Mouse (Mus musculus): ENCODE results near the gene Lgals4. TPM values are rescaled to one million over a fixed set of nuclear protein-coding genes. Genes with fewer than 3 reads are reported as not detected.
"Not testable (repeated sequence)": the region's sequence is repeated elsewhere in the genome, so short reads cannot be mapped to it uniquely, and the experiment has no call there.

The Lgals4 gene
- polyA plus RNA-seq, 1 experiment from 2014 or later: 353 TPM

DNA sequence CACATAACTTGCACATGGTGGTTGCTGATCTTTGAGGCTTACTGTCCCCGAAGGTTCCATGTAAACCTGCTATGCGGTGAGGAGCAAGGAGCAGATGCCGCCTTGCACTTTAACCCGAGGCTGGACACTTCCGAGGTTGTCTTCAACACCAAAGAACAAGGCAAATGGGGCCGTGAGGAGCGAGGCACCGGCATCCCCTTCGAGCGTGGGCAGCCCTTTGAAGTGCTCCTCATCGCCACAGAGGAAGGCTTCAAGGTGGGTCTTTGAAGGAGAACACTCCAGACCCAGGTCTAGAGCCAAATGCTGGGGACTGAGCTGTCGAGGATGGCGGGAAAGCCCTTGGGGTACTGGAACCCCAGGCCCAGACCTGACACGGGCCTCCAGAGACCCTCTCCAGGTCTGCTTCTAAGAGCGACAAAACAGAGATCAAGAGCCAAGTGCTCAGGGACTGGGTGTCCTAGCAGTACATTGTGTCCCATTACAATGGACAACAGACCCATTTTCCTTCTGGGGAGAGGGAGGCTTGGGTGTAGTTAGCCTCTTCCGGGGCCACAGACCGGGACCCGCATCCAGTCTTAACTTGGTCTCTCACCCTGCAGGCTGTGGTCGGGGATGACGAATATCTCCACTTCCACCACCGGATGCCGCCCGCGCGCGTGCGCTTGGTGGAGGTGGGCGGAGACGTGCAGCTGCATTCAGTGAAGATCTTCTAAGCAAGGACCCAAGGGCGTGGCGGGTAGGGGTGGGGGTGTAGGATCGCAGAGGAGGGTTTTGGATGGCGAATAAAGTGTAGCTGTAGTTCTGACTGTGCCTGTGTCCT lies 32.0 kb downstream of the Lgals4 start:
- H3K9me3 ChIP-seq (replicated peaks; ENCODE audit: control insufficient read depth, low read length): peaks cover 3% of the 10 kb centered on the region; the same call in 1 of the 2 replicates
- peak overlapping the region; percentile 56 for H3K9ac ChIP-seq (ENCODE audit: low read length)
- H3K4me1 ChIP-seq (ENCODE audit: control insufficient read depth, insufficient read depth, low read length): peaks cover 30% of the 10 kb centered on the region
- H3K27me3 ChIP-seq (ENCODE audit: control insufficient read depth, insufficient read depth, low read length): no peaks in the 10 kb centered on the region
- peak overlapping the region; percentile 61 for H3K27ac ChIP-seq (ENCODE audit: low read length)
- 36% methylated on average over 33 of the region's 33 CpGs for WGBS
- H3K4me2 ChIP-seq (ENCODE audit: low read depth, low read length): peak overlapping the region; percentile 56
- peak; percentile 84 for ATAC-seq (ENCODE audit: insufficient read depth, low FRiP score)
- H3K36me3 ChIP-seq (ENCODE audit: control insufficient read depth, insufficient read depth, low read length): no peaks in the 10 kb centered on the region
- peak overlapping the region; percentile 26 for H3K4me3 ChIP-seq (replicated peaks; ENCODE audit: low read length)

GRCm38 (mm10) chr7:28866769-28867507 lies 33.3 kb downstream of the Lgals4 start:
- no peak overlapping the region for H3K4me2 ChIP-seq (ENCODE audit: low read depth, low read length)
- peaks cover 30% of the 10 kb centered on the region for H3K4me1 ChIP-seq (ENCODE audit: control insufficient read depth, insufficient read depth, low read length)
- no peaks in the 10 kb centered on the region for H3K36me3 ChIP-seq (ENCODE audit: control insufficient read depth, insufficient read depth, low read length)
- H3K27ac ChIP-seq (ENCODE audit: low read length): peak overlapping the region; percentile 62; the same call in 1 of the 2 replicates
- no peak overlapping the region for H3K4me3 ChIP-seq (replicated peaks; ENCODE audit: low read length)
- no peaks in the 10 kb centered on the region for H3K27me3 ChIP-seq (ENCODE audit: control insufficient read depth, insufficient read depth, low read length)
- ATAC-seq (ENCODE audit: insufficient read depth, low FRiP score): no peak
- H3K9ac ChIP-seq (ENCODE audit: low read length): peak overlapping the region; percentile 61; the same call in 1 of the 2 replicates
- no peaks in the 10 kb centered on the region for H3K9me3 ChIP-seq (replicated peaks; ENCODE audit: control insufficient read depth, low read length)
- WGBS: 89% methylated on average over 28 of the region's 28 CpGs

GRCm38 (mm10) chr7:28867508-28868340 lies 34.1 kb downstream of the Lgals4 start:
- not testable (repeated sequence) for H3K27me3 ChIP-seq (ENCODE audit: control insufficient read depth, insufficient read depth, low read length); H3K36me3 ChIP-seq (ENCODE audit: control insufficient read depth, insufficient read depth, low read length); H3K9me3 ChIP-seq (replicated peaks; ENCODE audit: control insufficient read depth, low read length)
- Histone ChIP-seq H3K4me3 (replicated peaks; ENCODE audit: low read length) (0 out of 2 replicates have a peak overlapping the region, but pooled peaks have one; percentile 15), H3K27ac (ENCODE audit: low read length) (peak overlapping the region; percentile 62; the same call in 1 of the 2 replicates), H3K4me2 (ENCODE audit: low read depth, low read length) (peak overlapping the region; percentile 38), H3K4me1 (ENCODE audit: control insufficient read depth, insufficient read depth, low read length) (peaks cover 30% of the 10 kb centered on the region), H3K9ac (ENCODE audit: low read length) (peak overlapping the region; percentile 61; the same call in 1 of the 2 replicates)
- ATAC-seq (ENCODE audit: insufficient read depth, low FRiP score): peak; percentile 30; the same call in 1 of the 2 replicates
- WGBS: 26% methylated on average over 23 of the region's 23 CpGs

GRCm38 (mm10) chr7:28870901-28871664 lies 37.4 kb downstream of the Lgals4 start:
- WGBS: 83% methylated on average over 24 of the region's 24 CpGs
- no peak overlapping the region for H3K9ac ChIP-seq (ENCODE audit: low read length)
- H3K4me1 ChIP-seq (ENCODE audit: control insufficient read depth, insufficient read depth, low read length): peaks cover 9% of the 10 kb centered on the region
- no peak overlapping the region for H3K27ac ChIP-seq (ENCODE audit: low read length)
- no peaks in the 10 kb centered on the region for H3K36me3 ChIP-seq (ENCODE audit: control insufficient read depth, insufficient read depth, low read length)
- no peak for ATAC-seq (ENCODE audit: insufficient read depth, low FRiP score)
- no peaks in the 10 kb centered on the region for H3K27me3 ChIP-seq (ENCODE audit: control insufficient read depth, insufficient read depth, low read length)
- H3K4me2 ChIP-seq (ENCODE audit: low read depth, low read length): no peak overlapping the region
- H3K4me3 ChIP-seq (replicated peaks; ENCODE audit: low read length): no peak overlapping the region
- no peaks in the 10 kb centered on the region for H3K9me3 ChIP-seq (replicated peaks; ENCODE audit: control insufficient read depth, low read length)

- H3K9me3 ChIP-seq (replicated peaks; ENCODE audit: control insufficient read depth, low read length): no peaks in the 10 kb centered on the region
- WGBS: 73% methylated on average over 2 of the region's 2 CpGs
- no peak overlapping the region for H3K27ac ChIP-seq (ENCODE audit: low read length)
- no peaks in the 10 kb centered on the region for H3K4me1 ChIP-seq (ENCODE audit: control insufficient read depth, insufficient read depth, low read length)
- H3K4me3 ChIP-seq (replicated peaks; ENCODE audit: low read length): no peak overlapping the region
- H3K36me3 ChIP-seq (ENCODE audit: control insufficient read depth, insufficient read depth, low read length): no peaks in the 10 kb centered on the region
- no peak overlapping the region for H3K9ac ChIP-seq (ENCODE audit: low read length)
- no peak for ATAC-seq (ENCODE audit: insufficient read depth, low FRiP score)
- H3K27me3 ChIP-seq (ENCODE audit: control insufficient read depth, insufficient read depth, low read length): no peaks in the 10 kb centered on the region
- H3K4me2 ChIP-seq (ENCODE audit: low read depth, low read length): no peak overlapping the region
Measured at GRCm38 (mm10) chr7:28874565-28874964, 40.9 kb downstream of the Lgals4 start.

GRCm38 (mm10) chr7:28876099-28876498 lies 42.4 kb downstream of the Lgals4 start:
- Histone ChIP-seq H3K27me3 (ENCODE audit: control insufficient read depth, insufficient read depth, low read length) (no peaks in the 10 kb centered on the region), H3K36me3 (ENCODE audit: control insufficient read depth, insufficient read depth, low read length) (no peaks in the 10 kb centered on the region), H3K4me1 (ENCODE audit: control insufficient read depth, insufficient read depth, low read length) (no peaks in the 10 kb centered on the region), H3K4me3 (replicated peaks; ENCODE audit: low read length) (no peak overlapping the region), H3K9me3 (replicated peaks; ENCODE audit: control insufficient read depth, low read length) (no peaks in the 10 kb centered on the region), H3K27ac (ENCODE audit: low read length) (no peak overlapping the region), H3K4me2 (ENCODE audit: low read depth, low read length) (no peak overlapping the region), H3K9ac (ENCODE audit: low read length) (no peak overlapping the region)
- ATAC-seq (ENCODE audit: insufficient read depth, low FRiP score): no peak
- WGBS: 72% methylated on average over 4 of the region's 4 CpGs

- WGBS: 82% methylated on average over 7 of the region's 7 CpGs
- H3K9ac ChIP-seq (ENCODE audit: low read length): no peak overlapping the region
- ATAC-seq (ENCODE audit: insufficient read depth, low FRiP score): no peak
- no peak overlapping the region for H3K4me2 ChIP-seq (ENCODE audit: low read depth, low read length)
- H3K27me3 ChIP-seq (ENCODE audit: control insufficient read depth, insufficient read depth, low read length): no peaks in the 10 kb centered on the region
- H3K4me3 ChIP-seq (replicated peaks; ENCODE audit: low read length): no peak overlapping the region
- H3K36me3 ChIP-seq (ENCODE audit: control insufficient read depth, insufficient read depth, low read length): no peaks in the 10 kb centered on the region
- no peak overlapping the region for H3K27ac ChIP-seq (ENCODE audit: low read length)
- no peaks in the 10 kb centered on the region for H3K4me1 ChIP-seq (ENCODE audit: control insufficient read depth, insufficient read depth, low read length)
- no peaks in the 10 kb centered on the region for H3K9me3 ChIP-seq (replicated peaks; ENCODE audit: control insufficient read depth, low read length)
Measured at GRCm38 (mm10) chr7:28877155-28877554, 43.5 kb downstream of the Lgals4 start.

- Histone ChIP-seq H3K9me3 (replicated peaks; ENCODE audit: control insufficient read depth, low read length) (no peaks in the 10 kb centered on the region), H3K27me3 (ENCODE audit: control insufficient read depth, insufficient read depth, low read length) (no peaks in the 10 kb centered on the region), H3K4me3 (replicated peaks; ENCODE audit: low read length) (no peak overlapping the region), H3K4me1 (ENCODE audit: control insufficient read depth, insufficient read depth, low read length) (no peaks in the 10 kb centered on the region), H3K4me2 (ENCODE audit: low read depth, low read length) (no peak overlapping the region), H3K36me3 (ENCODE audit: control insufficient read depth, insufficient read depth, low read length) (no peaks in the 10 kb centered on the region), H3K27ac (ENCODE audit: low read length) (no peak overlapping the region), H3K9ac (ENCODE audit: low read length) (no peak overlapping the region)
- WGBS: 81% methylated on average over 4 of the region's 4 CpGs
- ATAC-seq (ENCODE audit: insufficient read depth, low FRiP score): no peak
Measured at GRCm38 (mm10) chr7:28877856-28878255, 44.2 kb downstream of the Lgals4 start.

Measured in stomach, embryonic 16.5 days (tissue).